Mouse (Mus musculus) lung, adult 2 months (tissue): ENCODE results near the gene Ubc. TPM values are rescaled to one million over a fixed set of nuclear protein-coding genes. Genes with fewer than 3 reads are reported as not detected.
"Not testable (repeated sequence)": the region's sequence is repeated elsewhere in the genome, so short reads cannot be mapped to it uniquely, and the experiment has no call there.

Experiments used
- DNase-seq: peaks from one replicate; pipeline ENCODE4 v3.0.0; 2022
- H3K4me1 ChIP-seq: fragments of 200-500 bp; 2 replicates; pipeline ENCODE4 v1.6.1; 2011; ENCODE audit warnings: low read length; ENCODE audit not compliant: control insufficient read depth, insufficient read depth
- H3K4me3 ChIP-seq: fragments of 200-500 bp; replicated peaks from 2 replicates; pipeline ENCODE3; 2011; ENCODE audit warnings: low read depth, mild to moderate bottlenecking, control low read depth, low read length; ENCODE audit errors: extremely low read depth
- CTCF ChIP-seq: fragments of 200-500 bp; IDR thresholded peaks from 2 replicates; pipeline ENCODE4 v1.5.1; 2011; ENCODE audit warnings: mild to moderate bottlenecking, low read length, control low read depth; ENCODE audit not compliant: insufficient read depth
- POLR2A ChIP-seq: fragments of 200-500 bp; IDR thresholded peaks from 2 replicates; pipeline ENCODE4 v1.6.1; 2011; ENCODE audit warnings: low read depth, mild to moderate bottlenecking, control low read depth, low read length, borderline replicate concordance; ENCODE audit errors: extremely low read depth
- WGBS: fragments of 180-500 bp; shearing (Covaris S2); methylation state at CpG from one replicate; pipeline ENCODE4 v1.1.7; 2018; 5-methylcytosine and 5-hydroxymethylcytosine counted together
- polyA plus RNA-seq: library from polyadenylated mRNA; depleted of rRNA; stranded (reverse); fragments of >200 nt; gene quantifications from 2 replicates; pipeline ENCODE4 v1.2.3, GENCODE M21; 2012

The Ubc gene
- polyA plus RNA-seq, 1 experiment, result 874 TPM

- TF ChIP-seq POLR2A (0 out of 2 replicates have a peak, but pooled peaks have one; percentile 22), CTCF (no peak)
These were observed 1.6 kb upstream of the Ubc start for GRCm38 (mm10) chr5:125391609-125392008.

GRCm38 (mm10) chr5:125390906-125391477 lies 990 bp upstream of the Ubc start:
- 76% methylated on average over 3 of the region's 3 CpGs for WGBS
- TF ChIP-seq POLR2A (no peak), CTCF (no peak)
- Histone ChIP-seq H3K4me1 (peaks cover 10% of the 10 kb centered on the region), H3K4me3 (no peak overlapping the region)
- DNase-seq, result peak; percentile 26

More at GRCm38 (mm10) chr5:125391609-125392008, 1.6 kb upstream of the Ubc start:
- 27% methylated on average over 5 of the region's 5 CpGs for WGBS
- H3K4me3 ChIP-seq, result peak overlapping the region; percentile 13
- peak; percentile 75 for DNase-seq
- peaks cover 9% of the 10 kb centered on the region for H3K4me1 ChIP-seq

- TF ChIP-seq POLR2A (peak; percentile 83; the same call in 1 of the 2 replicates), CTCF (no peak)
- H3K4me3 ChIP-seq, result peak within 1 kb of the TSS; percentile 94
- 1% methylated on average over 41 of the region's 41 CpGs for WGBS
- peaks cover 18% of the 10 kb centered on the region for H3K4me1 ChIP-seq
- DNase-seq, result peak; percentile 84
These were observed 847 bp downstream of the Ubc start, which contains the start of gene Gm10382 for GRCm38 (mm10) chr5:125389131-125389578. Gm10382 (plus strand) TSS chr5:125389322.

GRCm38 (mm10) chr5:125388358-125389092 lies 1.5 kb downstream of the Ubc start:
- 5% methylated on average over 13 of the region's 13 CpGs for WGBS
- Histone ChIP-seq H3K4me1 (peaks cover 23% of the 10 kb centered on the region), H3K4me3 (peak overlapping the region; percentile 94)
- DNase-seq, result no peak
- TF ChIP-seq CTCF (no peak), POLR2A (peak; percentile 60; the same call in 1 of the 2 replicates)

DNA sequence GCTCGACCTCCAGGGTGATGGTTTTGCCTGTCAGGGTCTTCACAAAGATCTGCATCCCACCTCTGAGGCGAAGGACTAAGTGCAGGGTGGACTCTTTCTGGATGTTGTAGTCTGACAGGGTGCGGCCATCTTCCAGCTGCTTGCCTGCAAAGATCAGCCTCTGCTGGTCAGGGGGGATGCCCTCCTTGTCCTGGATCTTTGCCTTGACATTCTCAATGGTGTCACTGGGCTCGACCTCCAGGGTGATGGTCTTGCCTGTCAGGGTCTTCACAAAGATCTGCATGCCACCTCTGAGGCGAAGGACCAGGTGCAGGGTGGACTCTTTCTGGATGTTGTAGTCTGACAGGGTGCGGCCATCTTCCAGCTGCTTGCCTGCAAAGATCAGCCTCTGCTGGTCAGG lies 2.7 kb downstream of the Ubc start:
- not testable (repeated sequence) for H3K4me3 ChIP-seq, DNase-seq
- peaks cover 30% of the 10 kb centered on the region for H3K4me1 ChIP-seq
- WGBS, result 57% methylated on average over 5 of the region's 6 CpGs

- H3K4me1 ChIP-seq, result peaks cover 26% of the 10 kb centered on the region
- no peak for DNase-seq
- WGBS, result 37% methylated on average over 8 of the region's 8 CpGs
- TF ChIP-seq POLR2A (peak; percentile 45; the same call in 1 of the 2 replicates), CTCF (no peak)
- H3K4me3 ChIP-seq, result peak overlapping the region; percentile 21
These were observed 4.6 kb downstream of the Ubc start for GRCm38 (mm10) chr5:125385215-125385940.

DNA sequence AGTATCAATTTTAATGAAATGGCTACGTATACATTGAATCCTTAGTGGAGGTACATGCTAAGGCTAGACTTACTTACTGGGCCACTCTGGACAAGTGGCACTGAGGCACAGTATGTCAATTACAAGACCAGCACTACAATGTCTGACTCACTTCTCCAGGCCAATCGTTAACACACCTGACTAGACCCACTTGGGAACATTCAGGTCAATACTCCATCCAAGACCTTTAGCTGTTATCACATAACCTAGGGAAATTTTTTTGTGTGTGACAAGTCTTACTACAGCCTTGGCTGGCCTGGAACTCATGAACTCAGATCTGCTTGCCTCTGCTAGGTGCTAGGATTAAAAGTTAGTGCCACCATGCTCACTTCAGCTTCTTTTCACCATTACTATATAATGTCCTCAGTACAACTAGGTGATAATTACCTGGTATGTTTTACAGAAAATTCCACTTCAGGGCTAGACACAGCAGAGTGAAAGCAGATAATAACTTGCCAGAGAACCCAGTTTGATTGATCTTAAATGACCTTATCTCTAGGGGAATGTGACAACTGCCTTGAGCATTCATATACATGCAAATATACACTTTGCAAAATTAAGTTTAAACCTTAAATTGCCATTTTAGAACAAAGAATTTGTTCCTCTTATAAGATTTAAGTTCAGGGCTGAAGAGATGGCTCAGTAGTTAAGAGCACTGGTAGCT lies 5.3 kb downstream of the Ubc start:
- DNase-seq, result no peak
- WGBS, result 58% methylated on average over 2 of the region's 2 CpGs
- TF ChIP-seq CTCF, result no peak
- TF ChIP-seq POLR2A, result no peak
- H3K4me1 ChIP-seq, result peaks cover 24% of the 10 kb centered on the region
- H3K4me3 ChIP-seq, result no peak overlapping the region

DNA sequence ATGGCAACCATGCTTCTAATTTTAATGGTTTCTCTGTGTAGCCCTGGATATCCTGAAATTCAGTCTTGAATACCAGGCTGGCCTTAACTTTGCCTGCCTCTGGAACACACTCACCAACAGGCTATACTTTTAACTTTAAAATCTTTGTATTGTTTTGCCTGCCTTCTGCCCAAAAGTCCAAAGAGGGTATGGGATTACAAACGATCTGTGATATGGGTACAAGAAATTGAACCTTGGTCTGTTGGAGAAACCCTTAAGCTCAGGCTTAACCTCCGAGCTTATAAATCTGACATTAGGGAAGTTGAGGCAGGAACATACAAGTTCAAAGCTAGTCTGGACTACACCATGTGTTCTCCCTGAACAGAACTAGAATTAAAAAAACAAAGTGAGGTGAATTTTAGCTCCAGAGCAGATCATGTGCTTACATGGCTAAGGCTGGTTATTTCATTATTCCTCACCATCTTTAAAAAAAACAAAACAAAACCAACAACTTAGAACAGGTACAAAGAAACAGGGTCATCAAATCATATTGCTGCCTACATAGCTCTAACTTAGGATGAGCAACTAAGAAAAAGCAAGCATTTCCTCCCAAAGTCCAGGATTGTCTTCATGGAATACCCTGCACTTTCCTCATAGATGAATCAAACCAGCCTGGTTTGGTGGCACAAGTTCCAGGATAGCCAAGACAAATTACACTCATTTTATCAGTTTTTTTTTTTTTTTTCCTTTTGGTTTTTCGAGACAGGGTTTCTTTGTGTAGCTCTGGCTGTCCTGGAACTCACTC lies 6.2 kb downstream of the Ubc start:
- TF ChIP-seq CTCF (no peak), POLR2A (peak; percentile 33; the same call in 1 of the 2 replicates)
- 47% methylated on average over 3 of the region's 3 CpGs for WGBS
- no peak for DNase-seq
- Histone ChIP-seq H3K4me1 (peaks cover 24% of the 10 kb centered on the region), H3K4me3 (no peak overlapping the region)
